Mouse (Mus musculus): ENCODE measurements at regions not wholly inside any gene's neighbourhood (a gene's known extent, or its start where the extent isn't known, plus 50 kb on each side); places are given as distances from the start of the nearest gene placed in this dataset.

DNA sequence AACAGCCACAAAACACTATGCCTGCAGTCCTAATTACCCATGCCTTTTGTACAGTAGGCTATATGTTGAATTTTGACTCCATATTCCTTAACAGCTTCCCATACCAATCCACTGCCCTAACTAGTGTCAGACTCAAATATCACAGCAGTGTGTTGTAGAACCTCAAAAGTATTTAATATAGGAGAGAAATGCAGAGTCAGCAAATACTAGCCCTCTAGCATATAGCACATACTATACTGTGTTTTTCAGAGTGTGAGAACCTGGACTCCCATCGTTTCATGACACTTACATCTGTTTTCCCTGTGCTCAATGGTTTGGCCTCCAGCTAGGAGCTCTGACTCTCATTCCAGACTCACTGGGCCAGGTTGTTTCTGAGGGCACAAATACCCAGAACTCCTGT is 236.1 kb upstream of the Il12b start:
- no peak overlapping the region for H3K27ac ChIP-seq (ENCODE audit: low read depth, low read length)
- no peak overlapping the region for H3K9ac ChIP-seq (replicated peaks; ENCODE audit: low read length, poor library complexity, severe bottlenecking)
- no peaks in the 10 kb centered on the region for H3K36me3 ChIP-seq (ENCODE audit: insufficient read depth, low read length)
- H3K27me3 ChIP-seq (ENCODE audit: insufficient read depth, low read length): no peaks in the 10 kb centered on the region
- ATAC-seq (ENCODE audit: low FRiP score) (no peak), DNase-seq (ENCODE audit: low spot score) (no peak)
- no peaks in the 10 kb centered on the region for H3K9me3 ChIP-seq (ENCODE audit: low read length)
- 85% methylated on average over 1 of the region's 1 CpGs for WGBS
- TF ChIP-seq CTCF (IDR thresholded peaks at IDR 0.05): no peak
- H3K4me1 ChIP-seq (ENCODE audit: insufficient read depth, low read length): no peaks in the 10 kb centered on the region
- H3K4me3 ChIP-seq (ENCODE audit: low read depth, low read length): no peak overlapping the region
- H3K4me2 ChIP-seq (ENCODE audit: low read depth, low read length, poor library complexity, severe bottlenecking): no peak overlapping the region

GRCm38 (mm10) chr11:44164186-44164585 is 235.7 kb upstream of the Il12b start:
- 69% methylated on average over 2 of the region's 2 CpGs for WGBS
- H3K9ac ChIP-seq (replicated peaks; ENCODE audit: low read length, poor library complexity, severe bottlenecking): no peak overlapping the region
- no peaks in the 10 kb centered on the region for H3K27me3 ChIP-seq (ENCODE audit: insufficient read depth, low read length)
- H3K27ac ChIP-seq (ENCODE audit: low read depth, low read length): no peak overlapping the region
- DNase-seq (ENCODE audit: low spot score) (no peak), ATAC-seq (ENCODE audit: low FRiP score) (no peak)
- no peak overlapping the region for H3K4me3 ChIP-seq (ENCODE audit: low read depth, low read length)
- TF ChIP-seq CTCF (IDR thresholded peaks at IDR 0.05): no peak
- H3K9me3 ChIP-seq (ENCODE audit: low read length): no peaks in the 10 kb centered on the region
- no peak overlapping the region for H3K4me2 ChIP-seq (ENCODE audit: low read depth, low read length, poor library complexity, severe bottlenecking)
- no peaks in the 10 kb centered on the region for H3K4me1 ChIP-seq (ENCODE audit: insufficient read depth, low read length)
- no peaks in the 10 kb centered on the region for H3K36me3 ChIP-seq (ENCODE audit: insufficient read depth, low read length)

- Histone ChIP-seq H3K27ac (ENCODE audit: low read depth, low read length) (no peak overlapping the region), H3K4me1 (ENCODE audit: insufficient read depth, low read length) (no peaks in the 10 kb centered on the region), H3K36me3 (ENCODE audit: insufficient read depth, low read length) (no peaks in the 10 kb centered on the region), H3K27me3 (ENCODE audit: insufficient read depth, low read length) (no peaks in the 10 kb centered on the region), H3K4me2 (ENCODE audit: low read depth, low read length, poor library complexity, severe bottlenecking) (no peak overlapping the region), H3K4me3 (ENCODE audit: low read depth, low read length) (no peak overlapping the region), H3K9me3 (ENCODE audit: low read length) (no peaks in the 10 kb centered on the region), H3K9ac (replicated peaks; ENCODE audit: low read length, poor library complexity, severe bottlenecking) (no peak overlapping the region)
- ATAC-seq (ENCODE audit: low FRiP score) (no peak), DNase-seq (ENCODE audit: low spot score) (no peak)
- 73% methylated on average over 6 of the region's 6 CpGs for WGBS
- TF ChIP-seq CTCF (IDR thresholded peaks at IDR 0.05): no peak
Observed at GRCm38 (mm10) chr11:44167724-44168500, 232.0 kb upstream of the Il12b start.

DNA sequence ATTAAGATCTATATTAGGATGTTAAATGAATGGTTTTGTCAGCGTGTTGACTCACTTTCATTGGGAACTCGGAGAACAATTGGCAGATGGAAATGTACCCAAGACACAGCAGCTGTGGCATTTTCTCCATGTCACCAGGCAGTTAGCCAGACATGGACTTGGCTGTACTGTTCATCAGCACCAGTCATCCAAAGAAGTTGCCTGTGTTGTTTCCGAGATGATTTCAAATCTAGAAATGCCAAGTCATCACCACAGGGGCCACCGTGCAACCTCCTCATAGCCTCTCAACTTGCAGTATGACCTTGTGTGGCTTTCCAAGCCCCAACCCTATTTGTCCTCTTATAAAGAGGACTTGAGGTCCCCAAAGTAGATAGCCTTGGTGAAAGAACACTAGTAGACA is 227.4 kb upstream of the Il12b start:
- TF ChIP-seq CTCF (IDR thresholded peaks at IDR 0.05): no peak
- no peak for DNase-seq (ENCODE audit: low spot score)
- H3K9me3 ChIP-seq (ENCODE audit: low read length): no peaks in the 10 kb centered on the region
- no peak overlapping the region for H3K4me3 ChIP-seq (ENCODE audit: low read depth, low read length)
- no peak overlapping the region for H3K4me2 ChIP-seq (ENCODE audit: low read depth, low read length, poor library complexity, severe bottlenecking)
- 85% methylated on average over 4 of the region's 4 CpGs for WGBS
- no peak overlapping the region for H3K9ac ChIP-seq (replicated peaks; ENCODE audit: low read length, poor library complexity, severe bottlenecking)
- H3K27ac ChIP-seq (ENCODE audit: low read depth, low read length): no peak overlapping the region
- no peaks in the 10 kb centered on the region for H3K36me3 ChIP-seq (ENCODE audit: insufficient read depth, low read length)
- H3K27me3 ChIP-seq (ENCODE audit: insufficient read depth, low read length): no peaks in the 10 kb centered on the region
- H3K4me1 ChIP-seq (ENCODE audit: insufficient read depth, low read length): no peaks in the 10 kb centered on the region
- ATAC-seq (ENCODE audit: low FRiP score): no peak

DNA sequence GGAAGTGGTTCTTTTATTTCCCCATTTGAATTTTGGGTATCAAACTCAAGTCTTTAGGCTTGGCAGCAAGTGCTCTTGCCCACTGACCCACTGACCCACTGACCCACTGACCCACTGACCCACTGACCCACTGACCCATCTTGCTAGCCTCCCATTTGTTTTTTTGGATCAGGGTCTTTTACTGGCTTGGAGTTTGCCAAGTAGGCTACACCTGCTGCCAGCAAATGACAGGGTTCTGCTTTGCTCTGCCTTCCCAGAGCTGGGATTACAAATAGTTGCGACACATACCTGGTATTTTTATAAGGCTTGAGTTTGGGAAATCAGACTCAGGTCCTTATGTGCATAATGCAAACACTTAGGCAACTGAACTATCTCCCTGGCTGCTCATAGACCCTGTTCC is 226.7 kb upstream of the Il12b start:
- H3K27ac ChIP-seq (ENCODE audit: low read depth, low read length): no peak overlapping the region
- no peak for DNase-seq (ENCODE audit: low spot score)
- H3K4me3 ChIP-seq (ENCODE audit: low read depth, low read length): no peak overlapping the region
- no peak overlapping the region for H3K9ac ChIP-seq (replicated peaks; ENCODE audit: low read length, poor library complexity, severe bottlenecking)
- H3K4me1 ChIP-seq (ENCODE audit: insufficient read depth, low read length): no peaks in the 10 kb centered on the region
- H3K4me2 ChIP-seq (ENCODE audit: low read depth, low read length, poor library complexity, severe bottlenecking): no peak overlapping the region
- no peaks in the 10 kb centered on the region for H3K9me3 ChIP-seq (ENCODE audit: low read length)
- H3K27me3 ChIP-seq (ENCODE audit: insufficient read depth, low read length): no peaks in the 10 kb centered on the region
- H3K36me3 ChIP-seq (ENCODE audit: insufficient read depth, low read length): no peaks in the 10 kb centered on the region
- 91% methylated on average over 1 of the region's 1 CpGs for WGBS
- TF ChIP-seq CTCF (IDR thresholded peaks at IDR 0.05): no peak
- ATAC-seq (ENCODE audit: low FRiP score): no peak

DNA sequence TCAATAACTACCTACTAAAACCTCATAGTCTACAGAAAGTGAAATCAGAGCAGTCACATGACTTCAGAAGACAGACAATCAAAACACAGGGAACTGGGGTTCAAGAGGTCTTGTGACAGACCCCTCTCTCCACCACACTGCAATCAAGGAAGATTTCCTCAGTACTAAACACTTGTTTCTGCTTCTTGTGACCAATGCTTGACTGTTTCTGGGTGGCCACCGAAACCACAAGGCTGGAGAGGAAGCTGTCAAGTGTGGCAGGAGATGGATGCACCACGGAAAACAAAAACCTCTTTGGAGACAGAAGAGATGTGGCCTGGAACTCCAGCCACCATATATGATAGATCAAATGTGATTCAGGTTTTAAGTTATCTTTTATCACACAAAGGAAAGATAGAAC is 225.3 kb upstream of the Il12b start:
- DNase-seq (ENCODE audit: low spot score) (no peak), ATAC-seq (ENCODE audit: low FRiP score) (no peak)
- Histone ChIP-seq H3K27ac (ENCODE audit: low read depth, low read length) (no peak overlapping the region), H3K27me3 (ENCODE audit: insufficient read depth, low read length) (no peaks in the 10 kb centered on the region), H3K9me3 (ENCODE audit: low read length) (no peaks in the 10 kb centered on the region), H3K9ac (replicated peaks; ENCODE audit: low read length, poor library complexity, severe bottlenecking) (no peak overlapping the region), H3K36me3 (ENCODE audit: insufficient read depth, low read length) (no peaks in the 10 kb centered on the region), H3K4me1 (ENCODE audit: insufficient read depth, low read length) (no peaks in the 10 kb centered on the region), H3K4me3 (ENCODE audit: low read depth, low read length) (no peak overlapping the region), H3K4me2 (ENCODE audit: low read depth, low read length, poor library complexity, severe bottlenecking) (no peak overlapping the region)
- TF ChIP-seq CTCF (IDR thresholded peaks at IDR 0.05): no peak
- 82% methylated on average over 2 of the region's 2 CpGs for WGBS
